Mouse (Mus musculus): ENCODE measurements around the gene Tex47.

Tex47 gene

GRCm38 (mm10) chr5:7303819-7304218 lies at the start of gene Tex47:
TSS of gene Tex47 (plus strand) at chr5:7304119.
- DNase-seq = no peak

- no peak for DNase-seq
These were observed 27.1 kb upstream of the Tex47 start for GRCm38 (mm10) chr5:7276659-7277455.

- no peak for DNase-seq
These were observed 19.6 kb upstream of the Tex47 start for GRCm38 (mm10) chr5:7284336-7284735.

- no peak for DNase-seq
These were observed 950 bp upstream of the Tex47 start for GRCm38 (mm10) chr5:7302969-7303368.

GRCm38 (mm10) chr5:7325594-7325993 lies 21.7 kb downstream of the Tex47 start:
- no peak for DNase-seq

GRCm38 (mm10) chr5:7344145-7345010 lies 40.5 kb downstream of the Tex47 start, which contains the start of gene Zfp804b:
TSS of gene Zfp804b (minus strand) at chr5:7344756.
- DNase-seq = peak; percentile 42

GRCm38 (mm10) chr5:7345011-7345389 lies 41.1 kb downstream of the Tex47 start:
- DNase-seq = no peak

Data from lung, postnatal 36 days (tissue).